Mouse (Mus musculus): ENCODE data around the gene Pacrg. TPM values are rescaled to one million over a fixed set of nuclear protein-coding genes. Genes with fewer than 3 reads are reported as not detected.

Gene Pacrg
- polyA plus RNA-seq, 3 experiments from 2014 or later: not detected

DNA sequence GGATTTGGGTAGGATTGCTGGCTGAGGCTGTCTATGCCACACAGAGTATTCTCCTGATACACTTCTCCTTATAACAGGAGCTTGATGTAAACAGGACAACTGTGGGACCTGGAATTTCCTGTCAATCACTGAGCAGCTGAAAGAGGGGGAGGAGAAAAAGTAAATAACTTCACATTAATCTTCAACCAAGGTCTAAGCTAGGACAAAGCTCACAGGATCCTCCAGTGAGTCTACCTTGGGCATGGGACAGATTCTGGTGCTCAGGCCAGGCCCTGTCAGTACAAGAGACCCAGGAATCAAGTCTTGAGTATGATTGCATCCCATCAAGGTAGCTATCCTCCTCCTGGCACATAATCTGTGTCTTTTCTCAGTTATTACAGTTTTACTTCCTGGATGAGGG lies 102.1 kb downstream of the Pacrg start:
- no peak for ATAC-seq

DNA sequence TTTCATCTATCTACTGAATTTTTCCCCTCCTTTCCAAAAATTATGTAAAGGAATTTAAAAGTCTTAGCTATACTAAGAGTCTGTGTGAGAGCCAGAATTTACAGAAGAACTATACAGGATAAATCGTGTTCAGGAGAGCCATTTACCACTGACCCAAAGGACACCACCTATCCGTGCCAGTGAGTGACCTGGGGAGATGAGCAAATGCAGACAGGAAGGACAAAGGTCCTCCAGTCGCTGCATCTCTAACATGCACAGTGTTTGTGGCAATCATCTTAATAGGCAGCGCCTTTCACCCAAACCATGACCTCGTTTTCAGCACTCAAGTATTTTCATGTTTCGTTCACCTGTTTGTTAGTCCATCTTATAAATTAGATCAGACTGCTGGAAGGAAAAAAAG lies 105.4 kb downstream of the Pacrg start:
- no peak for ATAC-seq

DNA sequence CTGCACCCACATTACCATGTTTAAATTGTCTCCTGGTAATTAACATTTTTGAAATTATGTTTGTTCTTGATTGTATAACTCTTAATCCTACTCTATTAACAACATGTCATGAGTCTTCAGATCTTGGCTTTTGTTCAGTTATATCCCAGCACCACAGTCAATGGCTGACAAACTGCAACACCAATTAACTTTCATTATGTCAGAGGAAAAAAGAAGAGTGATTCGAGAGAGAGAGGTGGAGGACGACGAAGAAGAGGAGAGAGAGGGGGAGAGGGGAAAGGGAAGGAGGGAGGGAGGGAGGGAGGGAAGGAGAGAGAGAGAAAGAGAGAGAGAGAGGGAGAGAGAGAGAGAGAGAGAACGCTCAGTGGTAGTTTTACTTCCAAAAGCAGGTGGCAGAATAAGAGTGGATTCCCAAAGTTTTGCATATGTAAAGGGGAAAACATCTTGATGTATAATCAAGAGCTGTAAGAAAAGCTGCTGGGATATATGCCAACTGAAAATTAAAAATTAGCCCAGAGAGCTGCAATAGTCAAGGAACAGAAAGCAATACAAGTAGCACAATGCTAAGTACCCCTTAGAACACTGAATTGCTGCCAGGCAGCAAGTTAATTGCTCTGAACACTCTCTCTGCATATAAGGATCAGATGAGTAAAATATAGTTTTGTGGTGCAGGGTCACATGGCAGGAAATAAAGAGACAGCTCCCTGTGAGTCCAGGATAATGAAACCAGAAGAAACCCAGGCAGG lies 107.6 kb downstream of the Pacrg start:
- no peak for ATAC-seq

DNA sequence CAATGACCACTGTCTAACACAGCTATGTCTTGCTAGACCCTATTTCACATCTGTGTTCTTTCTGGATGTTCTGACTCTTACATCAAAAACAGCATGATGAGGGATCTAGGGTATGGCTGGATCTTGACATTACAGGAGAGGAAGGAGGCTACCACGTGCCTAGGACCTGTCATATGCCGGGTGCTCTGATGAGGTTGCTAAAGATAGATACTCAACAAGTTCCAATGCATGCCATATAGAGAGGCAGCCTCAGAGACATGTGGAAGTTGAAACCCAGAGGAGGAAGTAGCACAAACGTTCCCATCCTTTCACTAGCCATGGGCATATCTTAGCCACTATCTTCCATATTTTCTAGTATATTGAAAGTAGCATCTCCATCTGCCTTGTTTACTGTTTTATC lies 115.3 kb downstream of the Pacrg start:
- ATAC-seq: no peak

DNA sequence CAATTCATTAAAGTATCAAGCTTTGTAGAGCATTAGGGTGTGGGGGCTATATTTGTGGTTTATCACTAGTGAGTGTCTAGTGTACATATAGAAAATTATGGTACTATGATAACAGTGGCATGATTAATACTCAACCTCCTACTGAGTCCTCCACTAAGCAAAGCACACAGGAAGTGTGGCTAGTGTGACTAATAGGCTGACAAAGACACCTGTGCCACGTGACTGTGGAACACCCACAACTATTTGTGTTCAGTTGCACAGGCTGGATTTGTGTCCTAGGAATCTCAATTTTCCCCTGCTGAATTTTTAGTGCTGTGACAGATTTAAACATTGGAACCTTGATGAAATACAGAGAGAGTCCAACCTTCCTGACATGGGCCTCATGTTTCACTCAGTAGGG lies 118.5 kb downstream of the Pacrg start:
- ATAC-seq: no peak

DNA sequence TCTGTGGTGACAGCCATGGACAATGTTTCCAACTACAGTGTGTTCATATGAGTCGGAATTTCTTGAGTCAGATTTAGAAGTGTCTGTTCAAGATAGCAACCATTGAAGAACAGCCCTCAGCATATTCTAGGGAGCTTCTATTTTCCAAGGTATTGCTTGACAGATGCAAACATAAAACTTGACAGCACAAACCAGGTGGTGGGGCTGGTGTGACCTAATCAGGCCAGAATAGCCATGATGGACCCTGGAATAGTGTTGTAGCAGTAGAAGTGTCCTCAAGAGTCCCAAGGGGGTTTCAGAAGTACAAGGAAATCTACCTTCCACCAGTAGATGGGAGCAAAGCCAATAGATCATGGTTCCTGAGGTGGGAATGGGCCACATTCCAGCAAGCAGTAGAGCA lies 123.0 kb downstream of the Pacrg start:
- no peak for ATAC-seq

DNA sequence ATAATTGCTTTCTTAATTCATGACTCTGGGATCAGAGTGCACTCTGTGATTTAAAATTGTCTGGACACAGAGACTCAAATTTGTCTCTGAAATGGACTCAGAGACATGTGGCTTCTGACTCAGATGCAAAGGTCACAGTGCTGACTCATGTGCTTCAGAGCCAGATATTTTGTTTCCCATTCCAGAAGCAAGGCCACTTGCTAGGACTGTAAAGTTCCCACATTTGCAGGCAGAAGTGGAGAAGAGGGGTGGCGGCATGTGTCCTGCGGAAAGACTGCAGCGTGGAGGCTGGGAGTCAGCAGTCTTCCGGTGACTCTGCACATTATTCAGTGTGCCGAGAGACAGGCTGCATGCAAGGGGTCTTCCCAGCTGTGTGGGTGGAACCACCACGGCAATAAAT lies 137.3 kb downstream of the Pacrg start:
- ATAC-seq: no peak

DNA sequence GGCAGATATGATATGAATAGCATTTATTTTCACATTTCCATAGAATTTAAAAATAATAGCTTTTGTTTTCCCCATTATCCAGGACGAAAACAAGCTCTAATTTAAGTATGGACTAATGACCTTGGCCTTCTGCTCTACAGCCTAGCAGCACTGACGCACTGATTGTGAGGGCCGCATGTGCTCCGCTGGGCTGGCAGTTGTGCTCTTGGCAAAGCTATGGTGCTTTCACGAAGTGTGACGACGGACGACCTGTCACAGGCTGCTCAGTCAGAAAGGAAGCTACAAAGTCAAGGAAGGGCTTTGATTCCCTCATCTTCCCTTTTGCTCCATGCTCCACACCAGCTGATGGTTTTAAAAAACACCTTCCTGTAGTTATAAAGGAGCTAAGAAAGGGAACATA lies 142.1 kb downstream of the Pacrg start:
- no peak for ATAC-seq

DNA sequence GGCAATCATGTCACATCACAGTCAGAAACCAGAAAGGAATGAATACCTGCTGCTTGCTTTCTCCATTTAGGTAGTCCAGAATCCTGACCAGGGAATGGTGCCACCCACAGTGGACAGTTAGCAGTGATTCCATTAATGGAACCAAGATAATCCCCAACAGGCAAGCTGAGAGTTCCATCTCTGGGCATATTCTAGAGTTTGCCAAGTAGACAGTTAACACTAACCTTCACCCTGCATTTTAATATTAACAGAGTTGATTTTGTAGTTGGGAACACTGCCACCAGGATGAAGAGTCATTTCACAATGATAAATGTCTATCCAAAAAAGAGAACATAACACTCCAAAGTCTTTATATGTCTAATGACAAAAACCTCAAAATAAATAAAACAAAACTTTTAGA lies 144.7 kb downstream of the Pacrg start:
- ATAC-seq: no peak

DNA sequence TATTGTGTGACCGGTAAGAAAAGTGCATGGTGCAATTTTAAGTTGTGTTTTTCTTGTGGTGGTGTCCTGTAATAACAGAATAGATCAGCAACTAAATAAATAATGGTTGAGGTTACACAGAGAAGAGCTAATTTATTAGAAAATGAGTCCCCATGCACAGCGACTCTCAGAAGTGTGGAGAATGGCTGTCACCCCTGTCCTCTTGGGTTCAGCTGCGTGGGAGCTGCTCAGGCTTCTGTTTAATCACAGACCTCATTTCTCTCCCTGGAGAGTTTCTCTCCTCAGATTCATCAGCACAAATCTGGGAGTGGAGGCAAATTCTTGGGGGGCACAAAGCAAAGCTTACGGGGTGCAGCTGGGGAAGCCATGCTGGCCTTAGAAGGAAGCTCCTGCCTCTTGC lies 163.0 kb downstream of the Pacrg start:
- ATAC-seq: no peak

DNA sequence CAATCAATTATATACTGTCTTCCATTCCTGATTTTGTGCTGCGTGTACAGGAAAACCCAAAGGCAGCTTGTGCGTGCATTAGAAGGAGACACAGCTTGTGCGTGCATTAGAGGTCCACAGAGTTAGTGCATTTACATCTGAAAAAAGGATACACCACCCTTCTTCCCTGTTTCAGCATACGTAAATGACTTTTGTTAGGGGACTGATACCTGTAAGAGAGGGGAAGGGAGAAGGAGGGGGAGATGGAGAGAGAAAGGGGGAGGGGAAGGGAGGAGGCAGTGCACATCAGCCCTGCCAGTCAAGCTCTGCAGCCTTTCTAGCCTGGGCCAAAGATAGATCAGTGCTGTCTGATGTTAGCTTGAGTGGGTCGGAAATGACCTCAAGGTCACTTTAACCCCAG lies 164.6 kb downstream of the Pacrg start:
- ATAC-seq: no peak

DNA sequence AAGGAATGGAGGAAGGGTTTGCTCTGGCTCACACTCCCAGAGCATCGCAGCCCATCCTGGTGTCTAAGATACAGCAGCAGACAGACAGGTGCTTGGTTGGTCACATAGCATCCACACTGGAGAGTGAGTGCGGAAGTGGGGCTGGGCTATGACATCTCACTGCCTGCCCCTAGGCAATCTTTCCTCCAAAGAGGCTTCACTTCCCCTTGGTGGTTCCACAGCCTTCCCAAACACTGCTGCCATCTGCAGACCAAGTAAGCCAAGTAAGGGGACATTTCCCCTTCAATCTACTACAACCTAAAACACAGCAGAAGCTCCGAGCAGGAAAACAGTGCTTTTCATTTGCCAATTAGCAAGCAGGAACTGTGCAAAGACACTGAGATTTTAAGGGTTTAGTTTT lies 165.1 kb downstream of the Pacrg start:
- ATAC-seq: no peak

DNA sequence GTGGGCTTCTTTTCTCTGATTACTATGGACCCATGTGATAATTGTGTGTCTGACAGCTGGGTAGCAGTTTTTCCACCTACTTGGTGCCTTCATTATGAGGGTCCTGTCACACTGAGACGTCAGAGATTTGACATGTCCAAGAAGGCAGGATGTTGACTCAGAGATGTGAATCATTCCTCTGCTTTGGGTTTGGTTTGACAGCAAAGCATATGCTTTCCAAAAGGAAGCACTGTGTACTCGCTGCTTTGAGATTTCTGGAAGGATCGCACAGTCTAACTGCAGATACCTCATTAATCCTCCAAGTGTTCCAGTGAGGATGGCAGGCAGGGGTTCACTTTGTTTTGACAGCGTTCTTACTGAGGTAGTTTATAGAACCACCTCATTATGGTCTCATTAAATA lies 178.8 kb downstream of the Pacrg start:
- no peak for ATAC-seq

DNA sequence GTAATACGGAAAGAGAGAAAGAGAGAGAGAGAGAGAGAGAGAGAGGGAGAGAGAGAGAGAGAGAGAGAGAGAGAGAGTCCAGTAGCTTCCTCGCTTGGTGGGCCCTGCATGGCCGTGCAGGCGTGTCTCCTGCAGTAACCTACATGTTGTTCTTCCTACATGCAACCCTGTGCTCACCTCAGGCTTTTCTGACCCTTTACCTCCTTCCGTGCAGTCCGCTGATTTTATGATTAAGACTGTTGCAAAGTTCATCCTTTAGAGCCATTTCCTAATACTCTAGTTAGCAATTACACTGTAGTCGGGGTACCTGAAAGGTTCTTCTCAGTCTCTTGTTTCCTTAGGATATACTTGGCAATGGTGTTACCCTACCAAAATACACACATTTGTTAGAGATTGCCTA lies 196.5 kb downstream of the Pacrg start:
- ATAC-seq: no peak

DNA sequence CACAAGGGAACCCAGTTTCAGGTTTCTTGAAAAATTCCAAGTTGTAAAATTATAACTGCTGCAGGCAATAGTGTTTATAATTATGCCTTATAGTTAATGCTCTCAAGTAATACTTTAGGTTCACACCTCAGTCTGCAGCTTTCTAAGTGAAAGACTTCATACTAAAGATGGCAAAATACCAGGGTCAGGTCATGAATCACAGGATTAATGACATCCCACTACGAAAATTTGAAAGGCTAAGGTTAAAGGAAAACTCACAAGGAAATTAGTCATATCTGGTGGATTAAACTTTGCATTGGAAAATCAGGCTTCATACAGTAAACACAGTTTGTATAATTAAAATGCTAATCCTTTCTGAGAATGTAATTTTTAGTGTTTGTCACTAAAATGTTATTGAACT lies 200.3 kb downstream of the Pacrg start:
- no peak for ATAC-seq

DNA sequence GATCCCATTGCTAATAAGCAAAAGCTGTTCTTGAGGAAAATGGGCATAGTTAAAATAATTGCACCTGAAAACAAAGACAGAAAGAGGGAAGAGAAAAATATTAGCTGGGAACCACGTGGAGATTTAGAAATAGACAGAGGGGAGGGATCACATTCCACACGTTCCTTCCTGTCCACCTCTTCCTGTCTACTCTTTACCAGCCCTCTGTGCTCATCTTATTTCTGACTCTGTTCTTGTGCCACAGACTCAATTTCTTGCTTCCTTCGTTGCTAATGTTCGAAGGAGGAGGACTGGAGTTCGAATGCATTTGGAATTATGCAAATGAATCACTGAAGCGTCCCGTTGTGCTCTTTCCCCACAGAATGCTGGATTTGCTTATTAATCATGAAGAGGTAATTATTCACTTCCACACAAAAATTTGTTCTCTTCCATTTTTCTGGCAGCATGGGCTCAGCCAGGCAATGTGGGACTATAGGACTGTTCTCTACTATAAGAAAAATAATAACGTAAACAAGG lies 204.1 kb downstream of the Pacrg start:
- ATAC-seq: no peak

DNA sequence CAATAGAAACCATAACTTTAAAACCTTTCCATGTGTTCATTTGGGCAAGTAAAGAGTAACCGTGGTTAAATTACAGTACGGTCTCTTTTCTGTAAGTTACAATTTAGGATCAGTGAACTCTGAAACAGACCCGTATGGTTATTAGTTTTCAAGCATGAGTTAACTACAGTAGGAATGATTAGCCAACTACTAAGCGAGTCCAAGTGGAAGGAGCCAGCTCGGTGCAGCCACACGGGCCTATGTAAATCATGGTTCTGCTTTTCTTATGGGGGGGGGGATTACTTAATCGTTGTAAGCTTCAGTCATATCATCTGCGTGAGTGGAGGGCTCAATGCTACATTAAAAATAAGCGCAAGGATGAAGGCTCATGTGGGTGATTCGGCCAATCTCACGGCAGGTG lies 204.6 kb downstream of the Pacrg start:
- ATAC-seq: no peak

DNA sequence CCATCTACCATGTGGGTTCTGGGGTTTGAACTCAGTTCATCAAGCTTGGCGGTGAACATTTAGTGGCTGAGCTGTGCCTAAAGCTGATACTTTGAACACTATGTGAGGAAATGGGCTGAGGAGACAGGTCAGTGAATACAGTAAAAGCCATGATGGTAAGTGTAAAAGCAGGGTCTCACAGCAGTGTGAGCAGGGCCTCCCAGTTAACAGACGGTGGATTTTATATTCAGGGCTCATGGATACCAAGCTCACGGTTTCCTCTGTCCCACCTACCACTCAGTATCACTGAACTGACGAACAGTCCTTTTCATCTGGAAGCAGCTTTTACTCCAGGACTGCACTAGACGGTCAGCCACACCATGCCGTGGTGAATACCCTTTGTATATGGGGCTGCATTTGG lies 205.1 kb downstream of the Pacrg start:
- ATAC-seq: no peak

DNA sequence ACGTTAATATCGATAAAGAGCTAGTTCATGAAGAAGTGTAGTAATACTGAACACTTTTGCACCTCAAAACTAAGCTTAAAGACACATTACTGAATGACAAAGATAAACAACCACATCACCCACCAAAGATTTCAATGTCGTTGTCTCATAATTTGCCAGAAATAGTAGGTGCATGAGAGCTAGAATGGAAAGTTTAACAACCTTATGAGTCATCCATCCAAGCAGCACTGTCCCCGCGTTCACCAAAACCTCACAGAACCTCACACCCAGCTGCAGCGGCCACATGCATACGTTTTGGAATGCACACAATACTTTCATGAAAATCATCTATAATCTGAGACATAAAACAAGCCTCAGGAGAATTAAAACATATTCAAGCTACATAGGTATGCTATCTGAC lies 206.3 kb downstream of the Pacrg start:
- ATAC-seq: no peak

DNA sequence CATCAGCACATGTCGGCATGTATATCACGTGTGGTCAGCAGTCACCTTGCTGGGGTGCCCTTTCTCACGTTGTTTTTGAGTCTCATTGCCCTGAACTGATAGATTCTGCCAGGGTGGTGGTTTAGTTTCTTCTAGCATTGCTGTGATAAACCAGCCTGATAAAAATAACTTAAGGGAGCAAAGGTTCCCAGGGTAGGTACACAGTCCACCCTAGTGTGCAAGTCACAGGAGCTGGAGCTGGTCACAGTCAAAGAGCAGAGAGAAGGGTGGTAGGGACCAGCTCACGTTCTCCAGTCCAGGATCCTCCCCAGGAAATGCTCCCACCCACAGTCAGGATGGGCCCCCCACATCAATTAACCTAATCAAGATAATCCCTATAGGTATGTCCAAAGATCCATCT lies 211.9 kb downstream of the Pacrg start:
- no peak for ATAC-seq

DNA sequence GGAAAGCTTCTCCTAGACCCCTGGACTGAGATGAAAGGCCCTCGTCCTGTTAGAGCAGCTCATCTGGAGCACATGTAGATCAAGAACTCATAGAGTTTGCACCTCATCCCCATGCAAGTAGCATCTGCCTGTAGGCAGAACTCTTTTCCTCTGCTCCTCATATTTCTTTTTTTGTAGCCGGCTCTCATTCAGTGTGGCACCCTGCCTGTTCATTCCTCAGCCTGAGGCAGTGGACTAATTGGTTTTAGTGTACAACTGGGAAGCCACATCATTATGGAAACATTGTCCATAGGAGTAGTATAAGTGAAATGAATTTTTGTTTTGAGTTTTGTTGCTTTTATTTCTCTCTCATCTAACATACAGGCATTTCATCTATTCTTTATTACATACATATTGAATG lies 212.6 kb downstream of the Pacrg start:
- no peak for ATAC-seq

DNA sequence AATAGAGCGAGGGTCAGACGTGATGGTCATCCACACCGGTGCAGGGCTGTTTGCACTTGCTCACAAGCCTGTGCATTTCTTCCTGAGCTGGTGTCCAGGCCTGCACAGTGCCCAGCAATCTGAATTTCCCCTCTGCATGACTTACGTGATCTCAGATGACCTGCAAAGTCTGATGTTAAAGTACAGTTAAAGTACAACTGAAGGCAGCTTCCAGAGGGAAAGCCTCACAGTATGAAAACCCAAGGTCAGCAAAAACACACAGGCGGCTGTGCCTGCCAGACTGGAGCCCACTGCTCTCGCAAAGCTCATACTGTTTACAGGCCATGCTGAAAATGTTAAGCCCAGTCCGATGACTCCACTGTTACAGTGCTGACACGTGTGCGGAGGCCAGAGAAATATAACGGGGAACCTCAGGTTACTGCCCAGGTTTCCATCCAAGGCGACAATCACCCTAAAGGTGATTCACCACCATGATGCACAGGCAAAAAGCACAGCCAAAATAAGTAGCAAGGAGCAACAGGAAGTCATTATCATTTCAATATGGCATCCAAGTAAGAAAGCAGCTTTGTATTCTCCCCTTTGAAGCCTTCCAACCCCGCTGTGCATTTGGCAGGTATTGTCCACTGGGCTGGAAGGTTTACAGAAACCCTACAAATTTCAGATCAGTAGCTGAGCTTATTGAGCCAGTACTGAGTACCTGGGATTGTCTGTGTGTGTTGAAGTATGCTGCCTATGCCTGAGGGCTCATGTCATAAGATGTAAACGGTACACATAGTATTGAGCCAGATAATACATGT lies 213.6 kb downstream of the Pacrg start:
- no peak for ATAC-seq

DNA sequence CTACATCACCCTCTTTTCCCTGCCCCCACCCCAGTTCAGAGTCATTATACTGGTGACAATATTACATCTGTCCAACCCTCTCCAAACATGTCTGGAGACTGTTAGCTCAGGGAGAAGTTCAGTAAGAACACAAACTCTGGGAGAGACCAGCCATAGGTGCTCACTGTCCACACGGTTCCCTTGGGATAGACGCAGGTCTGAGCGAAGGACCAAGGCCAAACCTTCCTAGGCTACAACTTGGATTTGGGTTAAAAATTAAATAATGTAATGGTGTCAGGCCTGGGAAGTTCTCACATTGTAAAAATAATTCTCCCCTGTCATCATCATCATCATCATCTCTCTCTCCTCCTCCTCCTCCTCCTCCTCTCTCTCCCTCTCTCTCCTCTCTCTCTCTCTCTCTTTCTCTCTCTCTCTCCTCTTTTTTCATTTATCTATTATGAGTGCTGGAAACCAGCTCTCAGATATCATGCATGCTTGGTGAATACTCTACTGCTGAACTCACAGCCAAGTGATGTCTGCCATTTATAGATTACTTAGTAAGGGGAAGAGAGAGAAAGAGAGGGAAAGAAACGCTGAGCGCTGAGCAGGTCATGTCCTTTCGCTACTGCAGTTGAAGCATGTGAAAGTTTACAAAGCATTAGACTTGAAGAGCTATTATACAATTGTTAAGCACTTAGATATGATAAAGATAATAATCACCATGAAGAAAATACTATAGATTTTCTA lies 215.2 kb downstream of the Pacrg start:
- no peak for ATAC-seq

DNA sequence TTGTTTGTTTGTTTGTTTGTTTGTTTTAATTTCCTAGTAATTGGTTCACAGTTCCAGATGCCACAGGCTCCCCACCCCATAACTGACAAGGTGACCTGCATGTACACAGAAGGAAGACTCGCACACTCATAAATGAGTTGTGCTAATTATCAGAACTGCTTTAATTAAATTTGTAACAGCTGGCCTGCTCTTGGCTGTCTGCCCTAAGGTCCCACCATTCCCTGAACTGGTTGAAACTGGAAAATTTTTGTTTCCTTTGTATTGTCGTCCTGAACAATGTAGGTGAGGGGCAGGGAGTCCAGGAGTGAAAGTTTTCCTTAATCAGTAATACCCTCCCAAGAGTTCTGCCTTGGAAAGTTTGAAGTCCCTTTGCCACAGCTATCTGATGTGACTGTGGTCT lies 219.5 kb downstream of the Pacrg start:
- ATAC-seq: no peak
